Mouse (Mus musculus): Measurements from ENCODE around the gene Atxn7l2.
A peak's percentile ranks its signal among the peaks of the same experiment; 100 is the strongest.

The Atxn7l2 gene

DNA sequence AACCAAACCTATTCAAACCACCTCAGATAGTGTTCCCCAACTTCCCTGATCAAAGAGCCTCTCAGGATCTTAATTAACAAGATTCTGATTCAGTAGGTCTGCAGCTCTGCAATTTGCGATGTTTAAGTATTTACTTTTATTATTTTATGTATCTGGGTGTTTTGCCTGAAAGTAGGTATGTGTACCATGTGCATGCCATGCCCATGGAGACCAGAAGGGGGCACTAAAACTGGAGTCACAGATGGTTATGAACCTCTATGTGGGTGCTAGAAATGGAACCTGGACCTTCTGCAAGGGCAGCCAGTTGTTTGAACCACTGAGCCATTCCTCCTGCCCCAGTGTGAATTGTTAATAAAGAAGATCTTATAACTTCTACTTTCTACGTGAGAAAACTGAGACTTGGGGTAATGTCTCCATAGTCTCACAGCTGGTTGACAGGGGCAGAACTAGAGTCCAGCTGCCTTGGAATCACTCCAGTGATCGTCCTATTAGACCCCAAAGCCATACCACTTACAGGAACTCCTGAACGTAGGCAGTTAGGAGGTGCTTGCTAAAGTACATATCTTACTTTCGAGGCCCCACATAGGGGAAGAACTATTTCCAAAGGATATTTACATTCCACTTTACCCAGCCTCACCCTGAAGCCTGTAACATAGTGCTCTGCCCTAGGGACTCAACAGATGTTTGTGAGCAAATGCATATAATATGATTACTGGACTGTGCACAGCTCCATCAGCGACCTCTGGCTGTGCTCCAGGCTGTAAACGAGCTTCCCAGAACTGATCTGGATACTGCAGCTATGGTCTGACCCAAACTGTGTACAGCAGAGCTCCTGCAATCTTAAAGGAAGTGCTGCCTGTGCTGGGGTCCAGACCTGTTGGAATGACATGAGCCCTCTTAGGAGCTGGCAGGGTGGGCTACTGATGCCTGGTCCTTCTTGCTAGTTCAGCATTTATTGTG, 31.7 kb downstream of the Atxn7l2 start:
- no peak for DNase-seq (ENCODE audit: low spot score in 2 of 2)

DNA sequence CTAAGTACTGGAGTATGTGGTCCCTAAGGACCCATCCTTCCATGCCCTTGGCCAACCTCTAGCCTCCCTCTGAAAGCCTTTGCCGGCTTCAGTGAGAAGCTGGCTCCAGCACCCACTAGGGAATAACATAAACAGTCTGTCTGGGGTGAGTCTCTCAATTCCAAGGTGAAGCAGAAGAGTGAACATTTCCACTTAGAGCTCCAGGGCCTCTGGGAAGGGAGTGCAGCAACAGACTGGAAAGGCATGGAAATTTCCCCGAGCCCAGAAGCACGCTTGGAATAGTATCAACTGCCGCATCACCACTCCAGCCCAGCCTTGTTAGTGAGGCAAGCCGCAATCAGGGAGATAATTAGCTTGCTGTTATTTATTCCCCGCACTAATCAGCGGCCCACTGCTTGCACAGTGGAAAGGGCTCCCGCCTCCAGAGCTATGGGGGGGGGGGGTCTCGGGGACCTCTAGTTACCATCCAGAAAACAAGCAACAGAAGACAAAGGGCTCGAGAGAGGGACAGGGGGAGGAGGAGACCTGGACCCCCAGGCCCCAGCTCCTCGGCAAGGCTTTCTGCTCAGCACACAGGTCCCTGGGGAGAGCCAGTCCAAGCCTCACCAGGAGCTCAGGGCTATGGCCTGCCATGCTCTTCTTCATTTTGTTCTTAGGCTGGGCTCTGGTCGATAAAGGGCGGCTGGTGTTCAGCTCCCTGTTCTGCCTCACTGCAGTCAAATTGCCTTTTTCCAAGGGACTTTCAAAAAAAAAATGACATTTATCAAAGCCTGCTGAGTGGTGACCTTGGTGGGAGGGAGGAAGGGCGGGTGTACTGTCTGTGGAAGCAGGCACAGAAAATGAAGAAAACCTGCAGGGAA, 35.8 kb downstream of the Atxn7l2 start:
- no peak for DNase-seq (ENCODE audit: low spot score in 2 of 2)

DNA sequence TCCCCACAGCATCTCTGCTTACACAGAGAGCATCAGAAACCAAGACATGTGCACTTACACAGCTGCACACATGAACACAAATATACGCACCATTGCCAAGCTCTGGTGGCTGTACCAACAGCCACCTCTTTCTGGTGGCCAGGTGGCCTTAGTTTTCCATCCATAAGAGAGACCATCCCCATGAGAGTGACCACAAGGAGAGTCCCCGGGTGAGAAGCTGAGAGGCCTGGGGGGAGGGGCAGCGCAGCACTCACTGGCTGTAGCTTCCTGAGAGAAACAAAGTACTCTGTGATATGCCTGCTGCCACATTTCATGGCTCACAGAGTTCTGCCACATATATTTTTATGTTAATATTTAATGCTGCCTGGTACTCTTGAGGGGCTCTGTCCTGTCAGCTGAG, 41.5 kb downstream of the Atxn7l2 start:
- no peak for DNase-seq (ENCODE audit: low spot score in 2 of 2)

DNA sequence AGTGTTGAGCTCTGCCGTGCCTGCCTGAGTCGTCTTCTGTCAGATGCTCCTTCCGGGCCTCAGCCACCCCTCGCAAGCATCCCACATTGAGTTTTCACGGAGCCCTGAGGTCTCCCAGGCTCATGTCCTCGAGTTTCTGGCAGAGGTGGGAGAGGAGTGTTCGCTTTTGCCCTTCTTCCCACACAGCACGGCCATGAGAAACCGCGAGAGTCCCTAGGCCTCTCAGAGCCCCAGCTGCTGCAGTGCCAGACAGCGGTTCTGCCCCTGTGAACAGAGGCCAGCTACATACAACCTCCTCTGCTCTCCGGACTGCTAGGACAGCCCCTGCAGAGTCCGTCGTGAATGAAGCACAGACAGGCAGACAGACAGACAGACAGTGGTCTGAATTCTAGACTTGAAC, 43.2 kb downstream of the Atxn7l2 start:
- DNase-seq (ENCODE audit: low spot score in 2 of 2): no peak

DNA sequence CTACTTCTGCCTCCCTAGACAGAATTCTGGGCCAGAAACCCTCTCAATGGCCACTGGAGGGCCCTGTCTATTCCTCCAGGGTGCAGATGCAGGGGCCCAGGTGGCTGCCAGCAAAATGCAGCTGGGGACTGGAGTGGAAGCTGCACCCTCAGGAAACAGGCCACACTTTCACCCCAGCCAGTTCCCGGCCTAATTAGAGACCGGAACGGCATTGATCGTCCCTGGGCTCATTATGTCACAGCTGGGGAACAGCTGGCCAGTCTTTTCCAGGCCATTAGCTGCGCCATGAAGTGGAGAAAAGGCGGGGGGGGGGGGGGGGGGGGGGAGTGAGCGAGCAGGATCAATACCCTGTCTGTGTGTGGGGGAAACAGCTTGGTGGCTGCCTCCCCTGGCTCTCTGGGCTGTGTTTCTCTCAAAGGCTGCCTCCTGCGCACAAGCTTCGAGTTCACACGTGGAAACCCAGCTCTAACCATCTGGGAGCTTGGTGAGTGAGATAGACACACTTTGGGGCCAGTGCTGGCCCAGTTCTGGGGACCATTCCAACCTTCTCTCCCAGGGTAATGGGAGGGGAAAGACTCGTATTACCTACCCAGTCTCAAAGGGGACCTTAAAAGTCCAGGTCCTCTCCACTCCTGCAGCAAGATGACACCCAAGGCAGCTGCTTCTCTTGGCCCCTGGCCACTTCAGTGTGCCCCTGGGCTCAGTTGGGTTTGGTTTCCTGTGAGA, 44.1 kb downstream of the Atxn7l2 start:
- peak in 1 of 2 experiments; percentile 52 for DNase-seq (ENCODE audit: low spot score in 2 of 2)

DNA sequence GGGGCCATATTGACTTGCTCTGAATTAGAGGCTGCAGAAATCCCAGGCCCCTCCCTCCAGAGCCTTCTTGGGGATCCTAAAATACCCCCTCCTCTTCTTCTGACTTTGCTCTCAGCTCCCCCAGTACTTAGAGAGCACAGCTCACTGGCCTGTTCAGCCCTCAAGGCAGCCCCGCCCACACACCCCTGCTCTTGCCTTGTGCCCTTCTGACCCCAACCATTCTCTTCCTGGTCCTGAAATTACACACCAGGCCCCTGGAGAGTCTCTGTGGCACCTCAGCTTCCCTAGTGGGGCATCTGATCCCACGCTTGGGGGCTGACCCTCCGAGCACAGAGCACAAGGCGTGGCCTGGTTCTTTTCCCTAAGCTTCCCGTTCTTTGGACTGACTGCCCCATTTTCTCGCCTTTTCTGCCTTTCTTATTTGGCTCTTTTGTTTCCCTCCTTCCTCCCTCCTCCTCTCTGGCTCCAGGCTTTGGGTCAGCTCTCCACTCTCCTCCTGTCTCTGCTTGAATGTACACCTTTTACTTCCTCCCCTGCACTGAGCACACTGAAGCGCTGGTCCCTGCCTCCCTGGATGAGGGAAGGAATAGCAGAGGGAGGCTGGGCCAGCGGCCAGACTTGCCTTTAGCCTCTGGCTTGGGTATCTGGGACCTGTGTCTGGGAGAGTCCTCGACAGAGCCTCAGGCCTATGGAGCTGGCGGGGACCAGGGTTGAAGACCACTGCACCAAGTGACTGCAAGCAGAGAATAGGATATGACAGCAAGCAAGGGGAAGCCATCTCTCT, 45.0 kb downstream of the Atxn7l2 start:
- DNase-seq (ENCODE audit: low spot score in 2 of 2): no peak

DNA sequence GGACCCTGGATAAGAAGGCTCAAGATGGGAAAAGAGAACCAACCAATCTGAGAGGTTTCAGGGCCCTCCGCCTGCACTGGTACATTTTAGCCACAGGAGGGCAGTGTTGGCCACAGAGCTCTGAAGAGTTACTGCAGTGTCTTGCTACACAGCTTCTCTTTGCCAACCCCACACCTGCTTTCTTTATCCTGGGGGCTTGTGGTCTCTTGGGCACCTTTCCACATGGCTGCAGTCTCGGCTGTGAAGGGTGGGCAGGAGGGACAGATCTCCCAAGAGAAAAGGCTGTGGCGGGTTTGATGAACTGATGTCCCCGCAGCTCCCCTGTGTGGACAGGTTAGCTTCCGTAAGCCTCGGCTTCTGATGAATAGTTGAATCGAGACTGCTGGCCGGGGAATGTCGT, 45.9 kb downstream of the Atxn7l2 start:
- peak; percentile 70 to 79 for DNase-seq (ENCODE audit: low spot score in 2 of 2)

DNA sequence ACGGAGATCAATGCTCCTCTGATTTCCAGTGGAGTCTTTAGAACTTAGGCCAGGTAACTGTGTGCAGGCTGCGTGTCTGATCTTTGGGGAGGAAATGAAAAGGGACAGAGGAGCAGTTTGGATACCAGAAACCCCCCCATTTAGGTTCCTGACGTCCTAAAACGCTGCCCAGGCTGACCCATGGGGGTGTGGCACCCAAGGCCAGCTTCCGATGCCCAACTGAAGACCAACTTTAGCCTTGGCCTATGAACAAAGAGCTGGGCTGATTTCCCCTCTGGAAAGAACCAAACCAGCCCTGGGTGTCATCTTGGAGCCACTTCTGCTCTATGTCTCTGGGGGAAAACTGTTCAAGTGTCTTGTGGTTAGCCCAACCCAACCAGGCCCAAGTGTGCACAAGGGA, 46.6 kb downstream of the Atxn7l2 start:
- DNase-seq (ENCODE audit: low spot score in 2 of 2): no peak

DNA sequence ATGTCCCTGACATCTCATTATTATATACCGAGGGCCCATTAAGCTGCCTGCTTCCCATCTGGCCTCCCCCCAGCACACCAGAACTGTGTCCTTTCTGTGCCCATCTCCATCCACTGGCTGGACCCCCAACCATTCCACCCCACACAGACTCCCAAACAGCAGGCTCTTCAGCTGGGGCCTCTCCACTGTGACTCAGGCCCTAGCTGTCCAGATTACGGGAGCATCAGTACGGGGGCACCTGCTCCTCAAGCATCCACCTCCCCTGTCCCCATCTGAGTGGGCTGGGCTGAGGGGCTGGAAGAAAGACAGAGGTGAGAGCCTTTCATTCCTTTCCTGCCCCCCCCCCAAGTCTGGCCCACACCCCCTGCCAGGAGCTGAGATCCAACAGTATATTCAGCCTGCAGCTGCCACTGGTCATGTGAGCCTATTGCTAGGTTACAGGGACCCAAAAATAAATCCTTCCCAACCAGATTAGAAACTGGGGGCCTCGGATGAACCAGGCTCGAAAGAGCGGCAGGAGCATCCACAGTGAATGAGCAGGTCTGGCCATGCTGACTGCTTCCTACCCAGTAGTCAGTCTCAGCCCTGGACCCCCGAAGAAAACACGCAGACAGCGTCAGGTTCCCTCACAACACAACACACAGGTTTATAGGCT, 52.2 kb downstream of the Atxn7l2 start:
- DNase-seq (ENCODE audit: low spot score in 2 of 2): no peak

DNA sequence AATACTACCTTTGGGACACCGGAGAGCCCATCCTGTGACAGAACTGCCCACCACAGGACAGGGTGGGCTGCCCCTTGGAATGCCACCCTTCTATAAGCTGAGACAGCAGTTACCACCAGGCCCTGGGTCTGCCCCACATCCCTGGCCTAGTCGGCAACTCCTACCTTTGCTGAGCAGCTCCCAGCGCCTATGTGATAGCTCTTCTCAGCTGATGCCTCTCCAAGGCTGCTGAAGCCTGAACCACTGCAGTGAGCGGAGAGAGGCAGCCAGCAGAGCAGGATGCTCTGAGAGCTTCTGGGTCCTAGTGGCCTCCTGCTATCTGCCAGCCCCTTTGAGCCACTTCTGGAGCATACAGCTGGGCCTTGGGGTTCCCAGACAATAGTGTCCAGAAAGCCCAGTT, 56.1 kb downstream of the Atxn7l2 start, which contains the start of gene Gpr61:
Gpr61 (minus strand) TSS at position 227 of the 400 bp plus-strand sequence.
- no peak for DNase-seq (ENCODE audit: low spot score in 2 of 2)

DNA sequence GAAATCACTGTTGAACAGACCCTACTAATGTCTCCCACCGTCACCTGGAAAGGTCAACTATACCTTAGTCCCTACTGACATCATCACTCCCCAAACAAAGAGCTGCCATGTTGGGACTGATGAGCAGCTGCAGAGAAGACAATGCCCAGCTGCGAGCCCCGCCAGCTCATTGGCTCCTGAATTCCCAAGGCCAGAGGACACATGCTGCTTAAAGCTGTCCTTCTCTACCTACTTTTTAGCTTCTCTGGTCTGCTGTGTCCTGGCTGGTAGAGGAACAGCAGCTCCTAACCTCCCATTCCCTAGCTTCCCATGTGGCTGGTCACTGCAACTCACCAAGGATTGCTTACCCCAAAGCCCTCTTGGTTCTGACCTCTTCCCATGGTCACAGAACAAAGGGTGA, 58.4 kb downstream of the Atxn7l2 start:
- DNase-seq (ENCODE audit: low spot score in 2 of 2): no peak

Data from spleen, postnatal 10 days (tissue).